Mouse (Mus musculus): ENCODE measurements around the gene Heg1.

Gene Heg1

DNA sequence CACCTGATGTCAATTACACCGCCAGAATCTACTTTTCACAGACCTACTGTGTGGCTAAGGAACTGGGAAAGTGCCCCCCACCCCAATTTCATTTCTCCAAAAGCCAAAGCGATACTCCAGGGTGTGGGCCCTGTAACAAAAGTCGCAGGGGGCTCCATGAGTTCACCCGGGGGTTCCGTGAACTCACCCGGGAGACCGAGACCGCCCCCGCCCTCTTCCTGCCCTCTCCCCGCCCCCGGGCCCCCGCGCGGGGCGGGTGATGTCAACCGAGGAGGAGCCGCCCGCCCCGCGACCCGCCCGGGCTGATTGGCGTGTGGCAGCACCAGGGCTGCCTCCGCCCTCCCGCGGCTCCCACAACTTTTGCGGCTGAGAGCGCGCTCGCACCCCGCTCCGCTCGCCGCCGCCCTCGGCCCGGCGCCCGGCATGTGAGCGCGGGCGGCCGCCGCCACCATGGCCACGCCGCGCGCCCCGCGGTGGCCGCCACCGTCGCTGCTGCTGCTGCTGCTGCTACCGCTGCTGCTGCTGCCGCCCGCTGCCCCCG, at the start of gene Heg1:
Gene Heg1 (plus strand): TSS at position 209 of the 541 bp plus-strand sequence.
- peak; percentile 62 to 65 for DNase-seq

DNA sequence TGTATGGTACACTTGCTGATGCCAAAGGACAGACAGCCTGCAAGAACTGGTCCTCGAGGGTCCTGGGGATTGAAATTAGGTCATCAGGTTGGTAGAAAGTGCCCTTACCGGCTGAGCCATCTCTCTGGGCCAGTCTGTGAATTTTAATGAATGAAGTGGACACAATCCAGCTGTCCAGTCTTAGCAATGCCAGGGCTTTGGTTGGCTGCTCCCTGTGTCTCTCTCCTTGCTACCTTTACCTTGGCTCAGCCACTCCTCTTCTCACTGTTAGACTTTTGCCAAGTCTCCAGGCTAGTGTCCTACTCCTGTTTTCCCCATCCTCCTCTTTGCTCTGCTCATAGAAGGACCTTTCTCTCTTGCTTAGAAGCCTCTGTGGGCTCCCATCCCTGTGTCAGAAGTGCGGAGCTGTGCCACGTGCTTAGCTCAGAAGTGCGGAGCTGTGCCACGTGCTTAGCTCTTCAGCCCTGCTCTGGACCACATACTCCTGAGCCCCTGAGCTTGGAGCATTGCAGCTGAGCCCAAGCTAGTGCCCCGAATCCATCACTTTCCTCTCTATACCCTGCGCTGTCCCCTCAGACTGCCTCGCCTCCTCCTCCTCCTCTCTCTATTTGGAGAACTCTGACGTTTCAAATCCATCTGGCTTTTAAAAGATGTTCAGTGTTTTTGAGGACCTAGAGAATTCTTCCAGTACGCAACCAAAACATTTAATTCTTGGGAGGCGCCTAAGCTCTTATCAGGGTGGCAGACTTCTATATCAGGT, 48.2 kb upstream of the Heg1 start:
- no peak for DNase-seq

DNA sequence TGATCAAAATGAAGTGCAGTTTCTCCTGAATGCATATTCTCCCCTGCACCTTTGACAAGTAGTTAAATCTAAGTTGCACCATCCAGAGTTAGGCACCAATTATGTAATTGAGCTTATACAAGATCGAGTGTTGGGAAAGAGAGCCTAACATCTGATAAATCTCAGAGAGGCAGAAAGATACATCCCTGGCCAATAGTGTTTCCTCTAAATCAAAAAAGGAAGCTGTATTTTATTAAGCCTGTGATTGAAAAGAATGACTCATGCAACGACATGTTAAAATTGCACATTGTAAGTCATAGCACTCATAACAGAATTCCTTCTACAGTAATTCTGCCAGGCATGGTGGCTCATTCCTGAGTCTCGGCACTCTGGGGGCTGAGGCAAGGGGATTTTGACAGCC, 42.4 kb upstream of the Heg1 start:
- DNase-seq: no peak

- DNase-seq: no peak
Measured at GRCm38 (mm10) chr16:33653116-33653515, 31.1 kb upstream of the Heg1 start.

DNA sequence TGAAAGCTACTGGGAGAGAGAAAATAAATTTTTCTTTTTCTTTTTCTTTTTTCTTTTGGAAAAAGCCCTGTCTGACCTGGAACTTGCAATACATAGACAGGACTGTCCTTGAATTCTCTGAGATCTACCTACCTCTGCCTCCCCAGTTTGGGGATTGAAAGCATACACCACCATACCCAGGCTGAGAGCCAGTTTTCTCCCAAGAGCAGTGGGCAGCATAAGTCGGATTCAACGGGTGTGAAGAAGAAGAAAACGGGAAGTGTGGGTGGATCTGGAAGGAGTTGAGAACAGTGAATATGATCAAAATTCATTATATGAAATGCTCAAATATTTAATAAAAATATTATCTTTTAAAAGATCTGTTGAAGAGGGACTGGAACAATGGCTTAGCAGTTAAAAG, 28.7 kb upstream of the Heg1 start:
- DNase-seq: no peak

DNA sequence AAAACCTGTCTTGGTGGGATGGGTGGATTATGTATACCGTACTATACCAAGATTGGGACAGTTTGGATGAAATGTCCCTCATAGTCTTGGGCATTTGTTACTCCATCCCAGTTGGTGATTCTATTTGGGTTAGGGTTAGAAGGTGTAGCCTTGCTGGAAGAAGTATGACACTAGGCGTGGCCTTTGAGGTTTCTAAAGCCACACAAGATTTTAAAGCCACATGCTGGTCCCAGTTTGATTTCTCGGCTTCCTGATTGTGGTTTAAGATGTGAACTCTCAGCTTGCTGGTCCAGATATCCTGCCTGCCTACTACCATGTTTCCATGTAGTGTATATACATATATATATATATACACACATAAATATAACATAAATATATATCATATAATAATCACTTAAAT, 27.0 kb upstream of the Heg1 start:
- no peak for DNase-seq

- no peak for DNase-seq
Measured at GRCm38 (mm10) chr16:33658121-33658520, 26.0 kb upstream of the Heg1 start.

DNA sequence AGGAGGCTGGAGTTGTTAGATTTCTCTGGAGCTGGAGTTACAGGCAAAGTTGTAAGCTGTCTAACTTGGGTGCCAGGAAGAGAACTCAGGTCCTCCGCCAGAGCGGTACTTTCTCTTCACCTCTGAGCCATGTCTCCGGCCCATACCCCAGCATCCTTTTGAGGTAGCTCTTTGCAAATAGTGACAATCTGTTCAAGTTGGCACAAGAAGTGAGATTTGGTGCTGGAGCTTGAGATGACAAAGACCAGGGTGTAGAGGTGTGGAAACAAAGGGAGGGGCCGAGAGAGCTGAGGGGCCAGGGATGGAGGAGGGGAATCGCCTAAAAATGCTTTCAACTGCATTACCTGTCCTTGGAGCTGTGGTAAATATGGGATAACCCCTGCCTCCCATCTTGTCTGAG, 24.6 kb upstream of the Heg1 start:
- no peak for DNase-seq

DNA sequence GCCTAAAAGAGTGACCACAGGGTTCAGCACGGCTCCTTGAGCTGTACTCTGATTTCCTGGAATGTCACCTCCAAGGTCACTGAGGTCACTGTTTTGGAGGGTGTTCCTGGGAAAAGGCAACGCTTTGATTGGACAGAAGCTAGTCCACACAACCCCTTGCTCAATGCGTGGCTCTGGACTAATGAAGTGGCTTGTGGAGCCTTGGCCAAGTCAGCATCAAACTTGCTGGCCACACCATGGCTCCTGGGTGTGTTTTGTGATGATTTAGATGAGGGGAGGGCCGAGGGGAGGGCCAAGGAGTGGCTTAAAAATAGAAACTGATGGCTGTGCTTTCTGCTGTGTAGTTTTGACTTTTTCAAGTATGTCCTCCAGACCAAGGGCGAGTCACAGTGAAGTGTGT, 24.0 kb upstream of the Heg1 start:
- peak; percentile 55 to 78 for DNase-seq

GRCm38 (mm10) chr16:33662841-33663240, 21.3 kb upstream of the Heg1 start:
- DNase-seq: no peak

DNA sequence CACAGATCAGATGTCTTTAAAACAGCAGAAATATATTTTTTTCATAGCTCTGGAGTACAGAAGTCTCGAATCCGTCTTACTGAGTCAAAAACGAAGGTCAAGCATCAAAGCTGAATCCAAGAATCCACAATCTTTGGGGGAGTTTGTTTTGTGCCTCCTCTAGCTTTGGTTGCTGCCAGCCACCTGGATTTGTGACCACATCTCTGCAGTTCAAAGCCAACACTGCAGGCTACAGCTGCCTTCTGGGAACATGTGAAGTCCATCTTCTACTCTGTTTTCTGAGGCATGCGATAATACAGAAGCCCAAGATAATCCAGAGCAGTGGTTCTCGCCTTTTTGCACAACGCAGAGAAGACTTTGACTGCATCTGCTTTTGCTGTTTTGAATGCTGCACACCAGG, 17.9 kb upstream of the Heg1 start:
- DNase-seq: no peak

- DNase-seq: no peak
Measured at GRCm38 (mm10) chr16:33666985-33667538, 17.1 kb upstream of the Heg1 start.

- no peak for DNase-seq
Measured at GRCm38 (mm10) chr16:33668448-33668847, 15.7 kb upstream of the Heg1 start.

DNA sequence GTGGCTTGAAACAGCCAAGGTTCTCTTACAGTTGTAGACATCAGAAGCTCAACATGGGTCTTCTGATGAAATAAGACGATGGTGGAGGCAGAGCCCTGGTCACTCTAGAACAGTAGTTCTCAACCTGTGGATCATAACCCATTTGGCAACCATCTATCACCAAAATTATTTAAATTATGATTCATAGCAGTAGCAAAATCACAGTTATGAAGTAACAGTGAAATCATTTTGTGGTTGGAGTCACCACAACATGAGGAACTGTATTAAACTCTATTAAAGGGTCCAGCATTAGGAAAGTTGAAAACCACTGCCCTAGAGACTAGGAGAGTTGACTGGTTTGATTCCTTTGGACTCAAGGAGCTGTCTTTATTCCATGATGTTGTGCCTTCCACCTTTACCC, 15.1 kb upstream of the Heg1 start:
- no peak for DNase-seq

DNA sequence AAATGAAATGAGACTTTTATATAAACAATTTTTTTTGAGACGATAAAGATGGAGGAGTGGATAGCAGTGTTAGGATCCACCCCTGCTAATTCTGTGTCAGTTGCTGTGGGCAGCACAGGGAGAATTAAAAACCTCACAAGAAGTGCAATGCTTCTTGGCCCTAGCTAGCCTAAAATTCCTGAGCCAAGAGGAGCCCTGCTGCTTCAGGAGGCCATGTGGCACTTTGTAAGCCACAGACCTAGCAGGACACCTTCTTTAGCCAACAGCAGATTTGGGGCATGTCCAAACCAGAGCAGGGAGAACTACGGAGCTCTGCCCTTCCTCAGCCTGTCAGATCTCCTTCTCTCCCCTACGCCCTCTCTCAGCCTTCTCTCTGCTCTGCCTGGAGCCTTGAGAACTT, 13.8 kb upstream of the Heg1 start:
- no peak for DNase-seq

DNA sequence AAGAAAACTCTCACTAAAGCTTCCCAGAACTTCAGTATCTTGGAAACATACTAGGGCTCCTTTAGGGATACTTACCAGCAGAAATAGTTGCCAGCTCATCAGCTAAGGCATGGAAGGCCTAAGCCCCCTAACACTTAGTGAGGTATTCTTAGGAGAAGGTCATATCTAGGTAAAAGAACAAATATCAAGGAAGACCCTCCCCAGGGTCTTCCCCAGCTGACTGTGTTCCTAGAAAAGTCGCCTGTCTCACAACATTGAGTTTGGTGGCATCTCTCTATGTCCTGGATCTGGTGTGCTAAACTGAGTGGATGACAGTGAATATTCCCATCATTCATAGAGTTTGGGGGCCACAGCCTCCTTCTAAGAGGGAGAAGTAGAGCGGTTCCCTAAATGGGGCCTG, 13.2 kb upstream of the Heg1 start:
- DNase-seq: no peak

DNA sequence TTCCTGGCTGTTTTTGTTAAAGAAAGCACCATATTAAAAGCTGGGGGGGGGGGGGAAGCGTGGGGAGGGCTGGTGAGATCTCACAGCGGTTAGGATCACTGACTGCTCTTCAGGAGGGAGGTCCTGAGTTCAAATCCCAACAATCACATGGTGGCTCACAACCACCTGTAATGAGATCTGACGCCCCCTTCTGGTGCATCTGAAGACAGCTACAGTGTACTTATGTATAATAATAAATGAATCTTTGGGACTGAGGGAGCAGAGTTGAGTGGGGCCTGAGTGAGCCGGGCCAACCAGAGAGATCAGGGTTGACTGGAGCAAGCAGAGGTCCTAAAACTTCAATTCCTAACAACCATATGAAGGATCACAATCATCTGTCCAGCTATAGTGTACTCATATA, 12.0 kb upstream of the Heg1 start:
- no peak for DNase-seq

- DNase-seq: no peak
Measured at GRCm38 (mm10) chr16:33672643-33673042, 11.5 kb upstream of the Heg1 start.

DNA sequence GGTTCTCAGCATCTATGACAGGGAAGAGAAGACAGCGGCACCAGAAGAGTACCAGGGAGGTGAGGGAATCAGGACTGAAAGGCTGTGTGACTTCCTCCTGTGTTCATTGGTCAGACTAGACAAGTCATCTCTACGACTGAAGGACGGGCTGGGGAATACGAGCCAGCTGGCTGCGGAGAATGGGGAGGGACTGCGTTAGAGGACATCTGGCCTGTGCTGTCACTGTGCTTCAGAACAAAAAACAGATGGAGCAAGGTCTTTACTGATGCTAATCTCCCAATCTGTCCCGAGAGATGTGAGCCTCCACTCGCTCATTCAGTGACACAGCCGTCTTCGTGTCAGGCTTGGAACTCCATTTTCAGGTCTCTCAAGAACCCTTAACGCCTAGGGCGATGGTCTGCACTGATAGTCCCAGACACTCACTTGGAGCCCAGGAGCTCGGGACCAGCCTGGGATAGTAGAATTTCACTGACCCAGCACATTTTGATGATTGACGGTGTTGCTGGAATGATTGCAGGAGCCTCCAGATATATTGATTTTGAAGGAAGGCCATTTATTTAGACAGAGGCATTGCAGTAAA, 10.6 kb upstream of the Heg1 start:
- DNase-seq: no peak

DNA sequence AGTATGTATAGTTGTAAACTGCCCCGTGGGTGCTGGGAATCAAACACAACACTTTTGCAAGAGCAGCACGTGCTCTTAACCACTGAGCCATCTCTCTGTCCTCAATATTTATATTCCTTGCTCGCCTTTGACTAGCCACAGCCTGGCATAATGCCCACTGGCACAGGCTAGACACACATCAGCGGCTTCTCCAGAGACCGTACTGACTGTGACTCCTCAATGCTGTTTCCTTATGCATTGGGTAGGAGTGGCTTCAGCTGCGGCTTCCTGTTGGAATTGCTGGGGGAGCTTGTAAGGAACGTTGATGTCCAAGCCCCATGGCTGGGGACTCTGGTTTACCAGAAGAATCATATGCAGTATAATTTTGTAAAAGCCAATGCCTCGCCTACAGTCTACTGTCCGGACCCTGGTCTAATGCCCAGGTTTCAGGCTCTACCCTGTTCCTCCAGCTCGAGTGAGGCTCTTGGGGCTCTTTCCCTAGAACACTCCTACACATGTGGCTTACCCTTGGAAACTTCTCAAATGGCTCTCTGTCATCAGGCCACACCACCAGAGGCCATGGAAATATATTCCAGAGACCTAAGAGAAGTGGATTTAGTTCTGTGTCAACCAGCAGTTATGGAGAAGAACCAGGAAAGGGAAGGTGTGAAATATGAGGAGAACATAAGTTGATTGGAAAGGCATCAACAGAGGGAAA, 8.9 kb upstream of the Heg1 start:
- DNase-seq: no peak

GRCm38 (mm10) chr16:33675848-33676184, 8.4 kb upstream of the Heg1 start:
- no peak for DNase-seq

DNA sequence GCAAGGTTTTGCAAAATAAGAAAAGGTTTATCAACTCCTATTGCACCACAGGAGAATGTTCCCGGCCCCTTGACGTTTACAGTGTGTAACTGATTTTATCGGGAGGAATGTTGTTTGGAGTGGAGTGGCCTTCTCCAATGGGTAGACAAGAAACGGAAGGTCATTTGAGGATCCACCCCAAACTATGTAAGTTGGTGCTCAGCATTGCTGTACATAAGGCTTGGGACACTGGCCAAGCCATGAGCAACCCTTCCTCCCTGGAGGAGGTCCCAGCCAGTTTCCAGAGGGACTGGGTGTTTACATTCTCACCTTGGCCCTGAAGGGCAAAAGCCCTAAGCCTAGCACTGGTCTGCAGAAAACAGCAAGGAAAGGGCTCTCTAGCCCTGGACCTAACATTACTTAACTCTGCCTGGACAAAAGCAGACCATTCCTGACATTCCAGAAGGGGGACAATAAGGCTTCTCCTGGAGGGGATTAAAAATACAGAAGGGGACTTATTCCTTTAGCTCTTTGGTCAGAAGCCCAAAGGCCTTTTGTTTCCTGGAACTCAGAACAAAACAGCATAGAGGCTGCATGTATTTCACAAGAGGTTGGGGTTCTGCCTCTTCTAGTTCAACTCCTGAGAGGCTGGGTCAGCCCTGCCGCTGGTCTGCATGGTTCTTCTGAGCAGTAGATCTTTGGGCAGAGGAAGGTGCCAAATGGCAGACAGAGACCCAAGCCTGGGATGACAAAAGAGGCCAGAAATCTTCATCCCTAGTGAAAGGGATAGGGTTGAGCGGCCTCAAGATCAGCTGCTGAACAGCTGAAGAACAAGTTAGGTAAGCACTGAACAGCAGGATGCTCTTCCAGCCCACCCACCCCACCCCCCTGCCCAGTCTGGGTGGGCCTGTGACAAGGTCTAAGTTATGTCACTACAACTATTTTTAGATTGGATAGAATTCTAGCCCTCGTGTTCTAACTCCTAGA, 7.5 kb upstream of the Heg1 start:
- peak; percentile 34 to 63 for DNase-seq

- DNase-seq: no peak
Measured at GRCm38 (mm10) chr16:33677313-33677690, 6.9 kb upstream of the Heg1 start.
